Mouse (Mus musculus) natural killer cell, adult 2 months (primary cell): ENCODE results near the gene Zfp524.
A peak's percentile ranks its signal among the peaks of the same experiment; 100 is the strongest.

Experiments
- DNase-seq, 2 experiments: peaks; one replicate each; pipeline ENCODE4 v3.0.0; 2022; ENCODE audit warnings: low spot score in 2 of 2

Zfp524 gene

DNA sequence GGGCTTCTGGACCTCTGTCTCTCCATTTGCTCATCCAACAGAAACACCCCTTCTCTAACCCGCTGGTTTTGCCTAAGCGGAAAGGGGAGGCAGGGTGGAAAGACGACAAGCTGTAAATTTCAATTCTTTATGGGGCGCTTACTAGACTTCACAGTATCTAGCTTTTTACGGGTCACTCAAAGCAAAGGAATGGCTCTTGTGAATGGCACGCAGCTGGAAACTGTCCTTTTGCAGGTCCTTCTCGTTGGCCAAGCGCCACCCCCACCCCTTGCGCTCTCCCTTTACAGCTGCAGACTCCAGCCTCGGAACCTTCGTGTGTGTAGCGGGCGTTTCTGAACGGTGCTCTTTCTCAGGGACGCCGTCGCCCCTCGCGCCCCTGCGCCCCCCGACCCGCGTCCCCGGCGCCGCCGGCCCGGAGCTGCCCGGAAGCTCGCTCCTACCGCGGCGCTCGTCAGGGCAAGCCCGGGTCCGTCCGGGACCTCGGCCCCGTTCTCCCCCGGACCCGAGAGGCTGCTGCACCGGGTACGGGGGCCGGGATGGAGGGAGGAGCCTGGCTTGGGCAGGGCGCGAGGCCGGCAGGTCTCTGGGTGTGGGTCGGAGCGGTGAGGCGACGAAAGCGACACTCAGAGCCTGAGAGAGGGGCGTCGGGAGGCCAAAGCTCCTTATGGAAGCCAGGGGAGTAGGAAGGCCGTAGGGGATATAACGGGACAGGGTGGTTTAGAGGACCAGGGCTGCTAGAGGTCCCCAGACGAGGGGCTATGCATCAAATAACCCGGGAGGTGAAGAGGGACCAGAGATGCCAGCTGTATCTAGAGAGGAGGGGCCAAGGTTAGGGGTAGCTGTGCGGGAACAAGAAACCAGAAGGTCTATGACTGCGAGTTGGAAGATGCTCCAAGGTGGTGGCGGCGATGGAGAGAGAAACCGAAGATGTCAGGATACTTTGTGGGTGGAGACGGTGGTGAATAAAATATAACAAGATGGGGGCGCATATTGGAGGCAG lies 37.3 kb downstream of the Zfp524 start, which contains the start of gene Zfp580:
TSS of gene Zfp580 (plus strand) at position 346 of the 1,000 bp plus-strand sequence.
- DNase-seq, result peak; percentile 44 to 66

DNA sequence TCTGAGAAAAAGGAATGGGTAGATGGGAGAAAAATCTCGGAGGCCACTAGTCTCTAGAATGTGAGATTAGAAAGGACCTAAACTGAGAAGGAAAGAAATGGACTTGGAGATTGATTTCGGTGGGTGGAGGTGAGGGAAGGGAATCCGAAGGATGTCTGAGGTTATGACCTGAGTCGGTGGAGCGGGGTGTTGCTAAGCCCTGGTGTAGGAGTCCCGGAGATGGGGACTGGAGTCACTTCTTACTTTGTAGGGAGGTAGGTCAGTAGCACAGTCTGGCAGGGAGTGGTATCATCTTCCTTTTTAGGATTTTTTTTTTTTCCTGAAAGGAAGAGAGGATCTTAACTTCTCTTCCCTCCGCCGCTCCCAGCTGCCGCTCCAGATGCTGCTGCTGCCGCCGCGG lies 38.2 kb downstream of the Zfp524 start:
- no peak for DNase-seq

DNA sequence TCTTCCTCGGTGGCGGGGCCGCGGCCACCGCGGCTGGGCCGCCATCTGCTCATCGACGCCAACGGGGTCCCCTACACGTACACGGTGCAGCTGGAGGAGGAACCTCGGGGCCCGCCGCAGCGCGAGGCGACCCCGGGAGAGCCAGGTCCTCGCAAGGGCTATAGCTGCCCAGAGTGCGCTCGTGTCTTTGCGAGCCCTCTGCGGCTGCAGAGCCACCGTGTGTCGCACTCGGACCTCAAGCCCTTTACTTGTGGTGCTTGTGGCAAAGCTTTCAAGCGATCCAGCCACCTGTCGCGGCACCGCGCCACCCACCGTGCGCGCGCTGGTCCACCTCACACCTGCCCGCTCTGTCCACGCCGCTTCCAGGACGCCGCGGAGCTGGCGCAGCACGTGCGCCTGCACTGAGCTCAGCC lies 38.7 kb downstream of the Zfp524 start:
- DNase-seq, result no peak

DNA sequence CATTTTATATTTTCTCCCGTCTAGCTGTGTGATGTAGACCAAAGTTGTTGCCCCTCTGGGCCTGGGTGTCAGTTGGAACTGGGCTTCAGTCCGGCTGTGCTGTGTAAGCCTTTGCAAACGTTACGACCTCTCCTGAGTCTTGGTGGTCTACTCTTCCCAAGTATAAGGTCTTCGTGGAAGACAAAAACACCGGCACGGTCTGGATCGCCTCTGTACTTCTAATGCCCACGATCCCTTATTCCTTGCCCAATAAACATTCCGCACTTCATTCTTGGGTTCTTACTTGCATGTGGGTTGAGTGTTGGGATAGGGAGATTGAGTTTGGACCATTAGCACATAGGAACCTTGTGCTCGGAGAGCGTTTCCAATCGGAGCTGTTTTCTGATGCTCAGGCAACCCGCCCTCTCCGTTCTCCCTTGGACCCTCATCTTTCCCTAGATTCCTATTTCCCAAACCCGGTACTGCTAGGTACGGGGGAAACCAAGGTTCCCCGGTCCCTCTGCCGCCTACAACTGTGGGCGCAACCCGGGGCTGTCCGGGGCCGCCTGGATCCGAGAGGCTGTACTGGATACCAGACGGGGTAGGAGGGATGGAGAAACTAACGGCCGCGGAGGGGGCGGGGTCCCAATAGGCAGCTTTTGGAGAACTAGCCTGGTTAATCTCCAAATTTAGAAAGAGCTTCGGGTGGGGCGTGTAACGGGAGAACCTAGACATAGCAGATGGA lies 39.4 kb downstream of the Zfp524 start:
- DNase-seq, result no peak

DNA sequence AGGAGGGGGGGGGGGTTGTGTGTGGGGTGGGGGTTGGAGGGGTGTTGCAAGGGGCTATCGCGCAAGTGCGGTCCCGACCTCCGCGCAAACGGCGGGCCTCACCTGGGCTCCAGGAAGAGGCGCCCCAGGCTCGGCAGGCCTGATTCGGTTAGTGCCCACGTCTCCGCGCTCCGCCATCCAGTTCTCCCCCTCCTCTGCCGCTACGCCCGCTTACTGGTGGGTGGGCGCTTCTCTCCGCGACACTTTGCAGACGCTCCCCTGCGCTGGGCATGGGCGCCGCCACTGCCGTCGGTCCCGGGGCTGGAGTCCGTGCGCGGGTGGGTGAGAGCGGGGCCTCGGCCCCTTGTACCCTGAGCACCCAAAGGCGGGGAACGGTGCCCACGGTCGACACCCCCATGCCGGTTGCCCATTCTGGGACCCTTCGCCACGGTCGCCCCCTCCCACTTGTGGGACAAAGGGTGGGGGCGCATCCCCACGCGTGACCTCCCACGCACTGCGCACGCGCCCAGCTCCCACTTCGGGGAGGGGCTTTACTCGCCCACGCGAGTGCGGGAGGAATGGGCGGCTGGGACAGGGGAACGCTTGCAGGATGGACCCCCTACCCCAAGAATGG lies 42.5 kb downstream of the Zfp524 start:
- DNase-seq, result no peak

DNA sequence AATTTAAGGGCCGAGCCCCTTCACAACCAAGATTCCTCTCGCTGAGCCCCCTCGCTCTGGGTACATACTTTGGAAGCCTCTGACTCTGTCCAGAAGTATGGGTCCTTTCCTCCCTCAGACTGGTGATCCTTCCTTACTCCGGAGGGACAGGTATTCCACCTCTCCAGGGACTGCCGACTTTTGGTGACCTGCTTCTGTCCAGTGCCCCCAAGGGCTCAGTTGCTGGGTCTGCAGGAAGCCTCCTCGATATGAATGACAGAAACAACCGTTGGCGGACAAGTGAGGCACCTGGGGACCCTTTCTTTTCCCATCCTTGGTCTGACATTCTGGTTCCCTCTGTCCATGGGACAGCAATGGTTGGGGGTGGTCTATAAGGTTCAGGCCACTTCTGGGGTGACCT lies 43.2 kb downstream of the Zfp524 start:
- DNase-seq, result no peak

DNA sequence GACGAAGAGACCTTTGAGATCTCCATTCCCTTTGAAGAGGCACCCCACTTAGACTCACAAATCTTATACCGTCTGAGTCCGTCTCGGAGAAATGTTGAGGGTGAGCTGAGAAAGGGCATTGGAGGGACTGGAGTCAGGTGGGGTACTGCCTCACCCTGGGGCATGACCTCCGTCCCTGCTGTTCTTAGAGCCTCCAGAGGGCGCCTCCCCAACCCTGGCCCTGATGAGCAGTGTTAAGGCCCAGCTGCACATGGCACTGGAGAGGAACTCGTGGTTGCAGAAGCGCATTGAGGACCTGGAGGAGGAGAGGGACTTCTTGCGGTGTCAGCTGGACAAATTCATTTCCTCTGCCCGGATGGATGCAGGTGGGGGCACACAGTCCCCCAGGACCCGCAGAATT lies 43.6 kb downstream of the Zfp524 start:
- peak in 1 of 2 experiments; percentile 29 for DNase-seq

DNA sequence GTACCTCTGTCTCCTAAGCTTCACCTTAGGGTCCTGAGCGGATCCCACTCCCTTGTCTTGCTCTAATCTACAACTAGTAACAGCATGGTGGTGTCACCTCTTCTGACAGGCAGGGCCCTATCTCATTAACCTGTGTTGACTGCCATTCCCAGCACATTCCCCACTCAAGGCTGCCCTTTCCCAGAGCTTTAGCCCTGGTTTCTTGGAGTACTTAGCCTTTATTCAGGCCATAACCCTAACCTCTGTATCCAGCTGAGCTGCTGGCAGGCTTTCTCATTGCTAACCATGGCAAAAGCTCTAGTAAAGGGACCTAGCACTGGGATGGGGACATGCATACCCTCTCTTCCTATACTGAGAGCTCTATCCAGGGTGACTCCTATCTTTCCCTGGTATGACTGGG lies 44.4 kb downstream of the Zfp524 start:
- DNase-seq, result no peak

DNA sequence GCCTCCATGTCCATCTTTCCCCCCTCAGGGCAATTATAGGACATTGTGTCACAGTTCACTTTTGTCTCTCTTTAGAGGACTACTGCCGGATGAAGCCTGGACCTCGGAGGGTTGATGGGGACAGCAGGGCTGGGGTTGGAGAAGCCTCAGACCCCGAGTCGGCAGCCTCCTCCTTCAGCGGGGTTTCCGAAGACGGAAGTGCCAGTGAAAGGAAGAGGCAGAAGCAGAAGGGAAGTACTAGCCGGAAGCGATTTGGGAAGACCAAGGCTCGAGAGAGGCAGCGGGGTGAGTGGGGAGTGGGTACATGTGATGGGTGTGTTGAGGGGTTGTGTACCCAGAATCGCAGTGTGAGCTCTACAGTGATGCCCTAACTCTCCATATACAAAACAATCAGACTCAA lies 45.2 kb downstream of the Zfp524 start:
- DNase-seq, result no peak

DNA sequence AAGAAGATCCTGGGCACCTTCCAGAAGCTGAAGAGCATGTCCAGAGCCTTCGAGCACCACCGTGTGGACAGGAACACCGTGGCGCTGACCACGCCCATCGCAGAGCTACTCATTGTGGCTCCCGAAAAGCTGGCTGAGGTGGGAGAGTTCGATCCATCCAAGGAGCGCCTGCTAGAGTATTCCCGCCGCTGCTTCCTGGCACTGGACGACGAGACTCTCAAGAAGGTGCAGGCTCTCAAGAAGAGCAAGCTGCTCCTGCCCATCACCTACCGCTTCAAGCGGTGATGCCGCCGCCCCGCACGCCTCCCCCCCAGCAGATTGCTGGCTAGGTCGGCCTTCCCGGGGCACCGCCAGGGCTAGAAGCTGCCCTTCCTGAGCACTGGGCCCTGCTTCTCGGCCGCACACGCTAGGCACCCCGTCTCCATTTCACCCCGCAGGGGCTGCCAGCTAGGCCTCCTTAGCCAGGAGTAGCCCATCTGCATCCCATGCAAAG lies 46.1 kb downstream of the Zfp524 start:
- peak; percentile 64 to 65 for DNase-seq

DNA sequence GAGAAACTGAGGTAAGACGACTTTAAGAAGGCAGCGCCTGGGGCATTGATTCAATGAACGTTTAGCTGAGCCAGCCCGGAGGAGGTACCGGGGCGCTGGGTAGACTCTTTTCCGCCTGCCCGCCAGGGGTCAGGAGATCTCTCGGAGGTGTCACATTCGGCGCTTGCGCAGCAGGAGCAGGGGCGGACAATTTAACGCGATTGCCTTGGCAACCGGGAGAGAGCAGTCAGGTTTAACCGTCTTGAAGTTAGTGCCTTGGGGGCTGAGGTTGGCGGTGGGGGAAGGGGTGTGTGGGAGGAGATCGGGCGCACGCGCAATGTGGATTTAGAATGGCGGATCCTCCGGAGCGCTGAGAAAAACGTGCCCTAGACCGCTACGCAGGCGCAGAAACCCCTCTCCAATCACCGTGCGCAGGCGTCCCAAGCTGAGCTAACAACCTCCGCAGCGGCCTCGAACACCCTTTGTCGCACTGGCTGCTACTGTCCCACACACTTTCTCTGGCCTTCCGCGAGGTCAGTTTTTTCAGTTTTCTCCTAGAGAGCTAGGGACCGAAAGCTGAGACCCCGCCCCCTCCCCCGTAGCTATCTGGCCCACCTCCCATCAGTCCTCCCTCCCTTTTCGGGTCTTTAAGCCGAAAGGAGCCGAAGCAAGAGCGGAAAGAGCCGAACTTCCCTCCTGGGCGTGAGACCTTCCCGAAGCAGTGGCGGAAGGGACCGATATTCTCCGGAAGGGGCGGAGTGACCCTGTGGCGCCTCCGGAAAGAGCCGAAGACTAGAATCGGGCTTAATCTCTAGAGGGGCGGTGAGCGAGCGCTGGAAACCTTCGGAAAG lies 46.9 kb downstream of the Zfp524 start:
- peak; percentile 98 for DNase-seq

DNA sequence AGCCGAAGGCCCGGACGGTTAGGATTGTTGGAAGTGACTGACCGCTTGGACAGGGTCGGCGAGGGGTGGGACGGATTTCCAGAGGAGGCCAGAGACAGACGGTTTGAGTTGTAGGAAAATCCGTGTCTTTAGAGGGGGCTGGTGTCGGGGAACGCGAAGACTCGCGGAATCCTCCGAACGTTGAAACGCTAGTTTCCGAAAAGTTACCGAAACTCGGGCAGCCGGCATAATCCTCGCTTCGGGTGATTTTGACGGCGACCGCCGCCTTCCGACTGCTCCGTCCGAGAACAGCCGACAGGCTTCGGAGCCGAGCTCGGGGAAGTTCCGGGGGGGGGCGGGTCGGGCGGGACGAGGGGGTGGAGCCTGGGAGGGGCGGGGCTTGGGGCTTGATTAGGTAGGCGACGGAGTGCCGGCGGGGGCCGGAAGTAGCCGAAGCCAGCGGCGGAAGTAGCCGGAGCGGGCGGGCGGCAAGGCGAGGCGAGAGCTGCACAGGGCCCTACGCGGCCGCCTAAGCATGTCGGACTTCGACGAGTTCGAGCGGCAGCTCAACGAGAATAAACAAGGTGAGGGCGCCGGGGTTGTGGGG lies 47.7 kb downstream of the Zfp524 start, which contains the start of gene U2af2:
TSS of gene U2af2 (plus strand) at position 370 of the 586 bp plus-strand sequence.
- peak; percentile 92 to 95 for DNase-seq

DNA sequence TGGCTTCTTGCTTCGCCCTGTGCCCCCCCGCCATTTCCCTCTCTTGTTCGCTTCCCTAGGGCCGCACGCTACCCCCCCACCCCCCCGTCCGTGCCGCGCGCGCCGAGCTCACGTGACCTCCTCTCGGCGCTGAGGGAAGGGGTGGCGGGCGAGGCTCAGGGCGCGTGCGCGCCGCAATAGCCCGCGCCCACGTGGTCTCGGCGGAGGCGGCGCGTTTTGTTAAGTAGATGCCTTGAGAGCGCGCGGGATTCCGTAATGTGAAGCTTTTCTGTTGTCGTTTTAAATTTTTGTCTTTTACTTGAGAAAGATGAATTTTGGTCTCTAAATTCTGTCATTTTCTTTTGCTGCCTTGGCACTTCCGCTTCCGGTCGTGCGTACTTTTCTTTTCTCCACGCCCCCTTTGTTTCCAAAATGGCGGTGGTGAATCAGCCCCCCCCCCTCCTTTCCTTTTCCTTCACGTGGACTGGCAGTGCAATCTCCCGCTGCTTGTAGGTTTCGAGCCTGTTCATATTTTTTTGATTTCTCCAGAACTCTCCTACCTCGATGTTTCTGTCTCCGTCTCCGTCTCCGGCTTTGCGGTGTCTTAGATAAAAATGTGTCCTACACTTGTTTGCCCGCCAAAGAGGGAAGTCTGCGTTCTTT lies 48.3 kb downstream of the Zfp524 start:
- DNase-seq, result peak; percentile 73 to 79

DNA sequence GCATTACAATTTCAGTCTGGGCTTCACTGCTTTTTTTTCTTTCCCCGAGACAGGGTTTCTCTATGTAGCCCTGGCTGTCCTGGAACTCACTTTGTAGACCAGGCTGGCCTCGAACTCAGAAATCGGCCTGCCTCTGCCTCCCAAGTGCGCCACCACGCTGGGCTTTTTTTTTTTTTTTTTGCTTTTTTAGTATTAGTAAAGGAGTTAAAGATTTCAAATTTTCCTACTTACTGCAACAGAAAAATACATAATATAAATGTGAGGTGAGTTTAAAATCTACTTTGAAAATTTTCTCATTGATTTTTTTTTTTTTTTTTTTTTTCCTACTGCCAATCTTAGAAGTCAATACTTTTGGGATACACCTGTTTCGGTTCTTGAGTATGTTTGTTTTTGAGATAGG lies 50.7 kb downstream of the Zfp524 start:
- no peak for DNase-seq
